Mouse (Mus musculus) Patski (cell line): ENCODE results near the gene Ear14. TPM values are rescaled to one million over a fixed set of nuclear protein-coding genes. Genes with fewer than 3 reads are reported as not detected.

ENCODE experiments used
- ATAC-seq: fragments of 100-300 bp; one replicate; pipeline ENCODE4 v1.8.0; 2021
- CTCF ChIA-PET: fragments of 350-600 bp; sonication (Branson Sonifier 250); formaldehyde crosslinking; loops from one replicate; lab custom pipeline; 2022; ENCODE audit warnings: inconsistent platforms; lab: Charles Lee
- POLR2A ChIA-PET: fragments of 350-600 bp; sonication (Branson Sonifier 250); formaldehyde crosslinking; loops from one replicate; lab custom pipeline; 2022; ENCODE audit warnings: antibody characterized with exemption, inconsistent platforms; lab: Charles Lee
- DNase-seq: peaks from one replicate; pipeline ENCODE4 v3.0.0-alpha.2; 2011; ENCODE audit warnings: low read depth, low spot score
- H3K27me3 ChIP-seq: fragments of 371-371 bp; one replicate; pipeline ENCODE4 v1.5.1; 2021
- CTCF ChIP-seq: fragments of 100-300 bp; IDR thresholded peaks from one replicate; pipeline ENCODE4 v1.5.1; 2021
- in situ Hi-C: fragments of 300-500 bp; cut with MboI; formaldehyde crosslinking; loops from 3 replicates; pipeline ENCODE4 v1.11.1; 2018; ENCODE audit warnings: low pct_unique_long_range_greater_than_20kb, mixed read lengths
- polyA plus RNA-seq: library from polyadenylated mRNA; unstranded; gene quantifications from one replicate; pipeline ENCODE4 v1.2.3, GENCODE M21; 2021

The Ear14 gene
- polyA plus RNA-seq, 1 experiment from 2014 or later: not detected

DNA sequence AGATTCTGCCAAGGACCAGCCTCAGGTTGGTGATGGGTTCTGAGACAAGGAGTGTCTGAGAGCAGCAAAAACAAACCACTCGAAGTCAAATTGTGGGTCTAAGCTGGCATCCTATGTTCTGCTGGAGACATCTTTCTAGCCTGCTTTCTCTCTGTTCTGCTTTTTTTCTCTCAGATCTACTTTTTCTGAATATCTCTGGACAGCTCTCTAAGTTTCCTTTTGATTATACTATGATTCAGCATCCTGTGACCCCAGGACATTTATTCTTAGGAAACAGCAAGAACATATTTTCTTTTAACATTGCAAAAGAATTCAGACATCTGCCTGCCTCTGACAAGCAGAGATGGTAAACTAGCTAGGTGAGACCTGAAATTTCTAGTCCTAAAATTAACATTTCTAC lies 50.4 kb downstream of the Ear14 start:
- H3K27me3 ChIP-seq: no peaks in the 10 kb centered on the region
- ATAC-seq: no peak
- no peak for DNase-seq
- CTCF ChIA-PET: interaction anchor here (1.1 kb wide), 1 partner anchor 13 kb away, joined by 3 read pairs; no protein-coding TSS in a partner anchor
- POLR2A ChIA-PET: no interaction called here
- no peak for TF ChIP-seq CTCF
- in situ Hi-C loops: loop anchor here (5.0 kb wide), 1 partner anchor 589 kb away; no protein-coding TSS in a partner anchor

Other genes starting within 250 kb of the Ear14 start
- 2.9 TPM for gene Pnp2, start 247.4 kb upstream of the Ear14 start, polyA plus RNA-seq
- gene Rnase10, start 195.6 kb upstream of the Ear14 start, polyA plus RNA-seq: not detected
- gene Rnase9, start 161.5 kb upstream of the Ear14 start, polyA plus RNA-seq: not detected
- not detected for gene Rnase11, start 153.2 kb upstream of the Ear14 start, polyA plus RNA-seq
- gene Rnase12, start 145.7 kb upstream of the Ear14 start, polyA plus RNA-seq: not detected
- not detected for gene Olfr750, start 129.0 kb upstream of the Ear14 start, polyA plus RNA-seq
- gene Rnase4, start 112.3 kb upstream of the Ear14 start, polyA plus RNA-seq: 45.7 TPM
- 1.3 TPM for gene Ang, start 112.2 kb upstream of the Ear14 start, polyA plus RNA-seq
- gene Eddm3b, start 89.0 kb upstream of the Ear14 start, polyA plus RNA-seq: not detected
- not detected for gene Rnase6, start 79.5 kb upstream of the Ear14 start, polyA plus RNA-seq
- not detected for gene Rnase1, start 56.6 kb upstream of the Ear14 start, polyA plus RNA-seq
- gene Rnase2b, start 41.1 kb upstream of the Ear14 start, polyA plus RNA-seq: not detected
- not detected for gene Ang2, start 4.2 kb upstream of the Ear14 start, polyA plus RNA-seq
- not detected for gene Rnase2a, start 52.7 kb downstream of the Ear14 start, polyA plus RNA-seq
- gene Gm7247, start 158.4 kb downstream of the Ear14 start, polyA plus RNA-seq: not detected
- not detected for gene Vmn2r88, start 207.4 kb downstream of the Ear14 start, polyA plus RNA-seq
- not detected for gene Vmn2r89, start 248.5 kb downstream of the Ear14 start, polyA plus RNA-seq